Mouse (Mus musculus): ENCODE data around the gene Astn2. TPM values are rescaled to one million over a fixed set of nuclear protein-coding genes. Genes with fewer than 3 reads are reported as not detected.

Astn2 gene
- polyA plus RNA-seq, 1 experiment from 2014 or later, result 0.42 TPM

- ATAC-seq (no peak), DNase-seq (ENCODE audit: low spot score) (no peak)
- WGBS, result 85% methylated on average over 5 of the region's 5 CpGs
- Histone ChIP-seq H3K9me3 (replicated peaks; ENCODE audit: control insufficient read depth, low read length) (no peaks in the 10 kb centered on the region), H3K4me3 (ENCODE audit: low read depth, low read length) (no peak overlapping the region), H3K27me3 (replicated peaks; ENCODE audit: control insufficient read depth, insufficient read depth, low read length) (no peaks in the 10 kb centered on the region), H3K9ac (ENCODE audit: low read length) (no peak overlapping the region), H3K36me3 (ENCODE audit: control insufficient read depth, insufficient read depth, low read length) (no peaks in the 10 kb centered on the region), H3K4me1 (ENCODE audit: control insufficient read depth, insufficient read depth, low read length) (no peaks in the 10 kb centered on the region; the same call in 1 of the 2 replicates), H3K4me2 (ENCODE audit: low read length) (no peak overlapping the region), H3K27ac (ENCODE audit: low read depth, low read length) (no peak overlapping the region)
These were observed 931.3 kb downstream of the Astn2 start for GRCm38 (mm10) chr4:65473141-65473540.

DNA sequence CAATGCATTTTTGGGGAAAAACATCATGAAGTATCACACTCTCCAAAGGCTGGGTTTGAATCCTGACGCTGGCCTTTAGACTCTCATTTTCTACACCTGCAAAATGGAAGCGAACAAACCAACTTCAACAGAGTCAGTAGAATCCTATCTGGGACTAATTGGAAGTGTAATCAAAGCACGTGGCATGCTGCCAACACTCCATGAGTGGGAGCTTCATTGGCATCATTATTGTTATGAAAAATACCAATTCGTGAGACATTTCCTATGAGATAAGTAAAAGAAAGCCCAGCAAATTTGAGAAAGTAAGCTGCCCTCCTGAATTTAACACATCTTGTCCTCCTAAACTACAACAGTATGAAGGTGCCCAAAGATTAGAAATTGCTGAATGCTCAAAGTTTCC, 955.2 kb downstream of the Astn2 start:
- Histone ChIP-seq H3K4me1 (ENCODE audit: control insufficient read depth, insufficient read depth, low read length) (no peaks in the 10 kb centered on the region), H3K4me2 (ENCODE audit: low read length) (no peak overlapping the region), H3K27me3 (replicated peaks; ENCODE audit: control insufficient read depth, insufficient read depth, low read length) (no peaks in the 10 kb centered on the region), H3K9ac (ENCODE audit: low read length) (no peak overlapping the region), H3K9me3 (replicated peaks; ENCODE audit: control insufficient read depth, low read length) (no peaks in the 10 kb centered on the region), H3K4me3 (ENCODE audit: low read depth, low read length) (no peak overlapping the region), H3K36me3 (ENCODE audit: control insufficient read depth, insufficient read depth, low read length) (no peaks in the 10 kb centered on the region), H3K27ac (ENCODE audit: low read depth, low read length) (no peak overlapping the region)
- WGBS, result 49% methylated on average over 4 of the region's 4 CpGs
- ATAC-seq (no peak), DNase-seq (ENCODE audit: low spot score) (peak; percentile 47)

DNA sequence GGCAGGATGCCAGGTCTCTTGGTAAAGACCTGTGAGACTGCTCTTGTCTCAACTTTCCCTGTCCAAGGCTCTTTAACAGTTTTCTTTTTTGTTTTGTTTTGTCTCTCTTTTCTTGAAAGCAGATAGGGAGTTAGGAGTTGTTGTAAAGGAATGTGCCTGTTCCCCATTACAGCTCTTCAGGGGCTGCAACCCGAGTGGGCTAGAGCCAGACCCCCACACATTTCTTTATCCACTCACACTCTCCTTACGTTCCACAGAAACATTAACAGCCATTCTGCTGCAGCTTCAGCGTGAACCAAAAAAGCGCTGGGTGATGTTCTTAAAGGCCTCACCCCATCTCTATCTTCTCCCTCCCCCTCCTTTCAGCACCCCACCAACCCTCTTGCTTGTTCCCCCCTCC, 962.7 kb downstream of the Astn2 start:
- Histone ChIP-seq H3K4me2 (ENCODE audit: low read length) (no peak overlapping the region), H3K36me3 (ENCODE audit: control insufficient read depth, insufficient read depth, low read length) (no peaks in the 10 kb centered on the region), H3K9me3 (replicated peaks; ENCODE audit: control insufficient read depth, low read length) (no peaks in the 10 kb centered on the region), H3K27ac (ENCODE audit: low read depth, low read length) (no peak overlapping the region), H3K27me3 (replicated peaks; ENCODE audit: control insufficient read depth, insufficient read depth, low read length) (no peaks in the 10 kb centered on the region), H3K4me3 (ENCODE audit: low read depth, low read length) (no peak overlapping the region), H3K9ac (ENCODE audit: low read length) (no peak overlapping the region), H3K4me1 (ENCODE audit: control insufficient read depth, insufficient read depth, low read length) (no peaks in the 10 kb centered on the region)
- WGBS, result 74% methylated on average over 4 of the region's 4 CpGs
- no peak for ATAC-seq
- DNase-seq (ENCODE audit: low spot score), result no peak

DNA sequence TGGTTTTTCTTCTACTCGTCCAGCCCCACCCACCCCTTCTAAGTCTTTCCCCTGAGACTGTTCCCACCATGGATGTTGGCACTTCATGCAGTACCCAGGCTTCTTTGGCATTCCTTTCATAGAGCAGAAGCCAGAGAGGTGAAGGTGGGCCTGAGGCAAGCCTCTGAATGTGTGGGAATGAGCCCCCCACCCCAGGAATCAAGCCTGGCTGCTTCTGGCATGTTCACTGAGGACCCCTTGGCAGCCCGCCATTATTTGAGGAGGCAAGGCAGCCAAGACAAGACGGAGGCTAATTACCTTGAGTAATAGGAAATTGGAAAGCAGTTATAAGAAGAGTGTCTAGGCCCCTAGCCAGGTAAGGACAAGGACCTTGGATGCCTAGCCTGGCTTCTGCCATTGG, 973.6 kb downstream of the Astn2 start:
- ATAC-seq (peak; percentile 88), DNase-seq (ENCODE audit: low spot score) (peak; percentile 72)
- WGBS, result 29% methylated on average over 3 of the region's 3 CpGs
- Histone ChIP-seq H3K36me3 (ENCODE audit: control insufficient read depth, insufficient read depth, low read length) (no peaks in the 10 kb centered on the region), H3K27me3 (replicated peaks; ENCODE audit: control insufficient read depth, insufficient read depth, low read length) (no peaks in the 10 kb centered on the region), H3K4me1 (ENCODE audit: control insufficient read depth, insufficient read depth, low read length) (no peaks in the 10 kb centered on the region), H3K4me2 (ENCODE audit: low read length) (no peak overlapping the region), H3K4me3 (ENCODE audit: low read depth, low read length) (no peak overlapping the region), H3K27ac (ENCODE audit: low read depth, low read length) (no peak overlapping the region), H3K9me3 (replicated peaks; ENCODE audit: control insufficient read depth, low read length) (no peaks in the 10 kb centered on the region), H3K9ac (ENCODE audit: low read length) (no peak overlapping the region)

DNA sequence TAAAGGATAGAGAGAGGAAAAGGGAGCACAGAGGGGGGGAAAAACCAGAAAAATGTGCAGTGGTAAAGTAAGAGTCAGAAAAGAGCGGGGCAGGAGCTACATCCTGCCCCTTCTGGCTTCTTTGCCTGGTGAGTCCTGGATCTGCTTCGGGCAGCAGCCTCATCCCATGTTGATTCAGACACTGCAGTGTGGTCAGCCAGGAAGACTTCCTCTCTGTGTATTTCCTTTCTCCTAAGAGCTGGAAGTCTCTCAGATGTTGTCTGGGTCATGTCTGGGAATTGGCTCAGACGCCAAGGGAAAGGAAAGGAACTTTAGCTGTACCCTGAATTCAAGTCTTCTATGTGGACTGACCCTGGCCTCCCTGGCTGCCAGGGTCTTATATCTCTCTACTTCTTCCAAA, 976.9 kb downstream of the Astn2 start:
- no peaks in the 10 kb centered on the region for H3K36me3 ChIP-seq (ENCODE audit: control insufficient read depth, insufficient read depth, low read length)

DNA sequence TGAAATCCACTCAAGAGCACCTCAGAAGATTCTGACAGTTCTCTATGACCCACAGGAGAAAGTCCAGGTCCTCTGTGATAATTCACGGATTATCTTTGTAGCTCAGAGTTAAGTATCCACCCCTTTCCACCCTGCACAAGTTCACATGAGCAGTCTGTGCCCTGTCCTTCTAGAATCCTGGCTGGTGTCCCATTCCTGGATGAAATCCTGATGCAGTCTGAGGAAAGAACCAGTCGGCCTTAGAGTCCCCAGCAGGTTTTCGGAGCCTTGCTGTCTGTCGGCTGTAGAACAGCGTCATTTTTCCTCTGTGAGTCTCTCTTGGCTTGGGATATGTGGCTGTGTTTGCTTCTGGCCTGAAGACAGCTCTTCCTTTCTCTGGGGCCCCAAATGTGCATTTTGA, 978.0 kb downstream of the Astn2 start:
- no peaks in the 10 kb centered on the region for H3K4me1 ChIP-seq (ENCODE audit: control insufficient read depth, insufficient read depth, low read length)
- no peak overlapping the region for H3K4me2 ChIP-seq (ENCODE audit: low read length)
- no peak overlapping the region for H3K27ac ChIP-seq (ENCODE audit: low read depth, low read length)
- no peak overlapping the region for H3K4me3 ChIP-seq (ENCODE audit: low read depth, low read length)
- DNase-seq (ENCODE audit: low spot score) (no peak), ATAC-seq (no peak)
- H3K9me3 ChIP-seq (replicated peaks; ENCODE audit: control insufficient read depth, low read length), result no peaks in the 10 kb centered on the region
- WGBS, result 91% methylated on average over 5 of the region's 5 CpGs
- no peaks in the 10 kb centered on the region for H3K36me3 ChIP-seq (ENCODE audit: control insufficient read depth, insufficient read depth, low read length)
- H3K27me3 ChIP-seq (replicated peaks; ENCODE audit: control insufficient read depth, insufficient read depth, low read length), result no peaks in the 10 kb centered on the region
- no peak overlapping the region for H3K9ac ChIP-seq (ENCODE audit: low read length)

More for the DNA sequence above, 976.9 kb downstream of the Astn2 start:
- WGBS, result 83% methylated on average over 3 of the region's 3 CpGs
- no peak for DNase-seq (ENCODE audit: low spot score)
- Histone ChIP-seq H3K4me3 (ENCODE audit: low read depth, low read length) (no peak overlapping the region), H3K27ac (ENCODE audit: low read depth, low read length) (no peak overlapping the region), H3K4me1 (ENCODE audit: control insufficient read depth, insufficient read depth, low read length) (no peaks in the 10 kb centered on the region), H3K9ac (ENCODE audit: low read length) (no peak overlapping the region), H3K9me3 (replicated peaks; ENCODE audit: control insufficient read depth, low read length) (no peaks in the 10 kb centered on the region), H3K4me2 (ENCODE audit: low read length) (no peak overlapping the region), H3K27me3 (replicated peaks; ENCODE audit: control insufficient read depth, insufficient read depth, low read length) (no peaks in the 10 kb centered on the region)
- ATAC-seq, result no peak

GRCm38 (mm10) chr4:65423068-65423625, 981.3 kb downstream of the Astn2 start:
- DNase-seq (ENCODE audit: low spot score) (no peak), ATAC-seq (no peak)
- no peak overlapping the region for H3K27ac ChIP-seq (ENCODE audit: low read depth, low read length)
- no peaks in the 10 kb centered on the region for H3K27me3 ChIP-seq (replicated peaks; ENCODE audit: control insufficient read depth, insufficient read depth, low read length)
- 89% methylated on average over 3 of the region's 3 CpGs for WGBS
- H3K4me2 ChIP-seq (ENCODE audit: low read length), result no peak overlapping the region
- no peak overlapping the region for H3K9ac ChIP-seq (ENCODE audit: low read length)
- H3K9me3 ChIP-seq (replicated peaks; ENCODE audit: control insufficient read depth, low read length), result no peaks in the 10 kb centered on the region
- H3K4me3 ChIP-seq (ENCODE audit: low read depth, low read length), result no peak overlapping the region
- no peaks in the 10 kb centered on the region; the same call in 1 of the 2 replicates for H3K4me1 ChIP-seq (ENCODE audit: control insufficient read depth, insufficient read depth, low read length)
- no peaks in the 10 kb centered on the region for H3K36me3 ChIP-seq (ENCODE audit: control insufficient read depth, insufficient read depth, low read length)

DNA sequence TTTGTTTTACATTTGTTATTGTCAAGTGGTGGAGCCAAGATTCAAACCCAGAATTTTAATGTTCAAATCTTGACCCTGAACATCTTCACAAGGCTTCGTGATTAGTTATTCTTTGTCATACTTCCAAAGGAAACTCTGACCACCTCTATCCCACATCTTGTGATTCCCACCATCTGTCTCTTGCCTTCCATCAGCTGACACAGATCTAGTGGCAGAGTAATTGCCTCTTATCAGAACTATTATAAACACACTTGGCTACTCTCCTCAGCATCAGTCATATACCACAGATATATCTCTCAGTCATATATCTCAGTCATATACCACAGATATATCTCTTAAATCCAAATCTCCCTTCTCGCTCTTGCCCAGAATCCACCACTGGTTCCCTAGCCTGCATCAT, 983.1 kb downstream of the Astn2 start:
- H3K27ac ChIP-seq (ENCODE audit: low read depth, low read length), result no peak overlapping the region
- no peak overlapping the region for H3K4me2 ChIP-seq (ENCODE audit: low read length)
- WGBS, result 89% methylated on average over 2 of the region's 2 CpGs
- no peak overlapping the region for H3K9ac ChIP-seq (ENCODE audit: low read length)
- no peaks in the 10 kb centered on the region for H3K27me3 ChIP-seq (replicated peaks; ENCODE audit: control insufficient read depth, insufficient read depth, low read length)
- H3K4me3 ChIP-seq (ENCODE audit: low read depth, low read length), result no peak overlapping the region
- no peaks in the 10 kb centered on the region for H3K9me3 ChIP-seq (replicated peaks; ENCODE audit: control insufficient read depth, low read length)
- no peaks in the 10 kb centered on the region for H3K36me3 ChIP-seq (ENCODE audit: control insufficient read depth, insufficient read depth, low read length)
- no peak for ATAC-seq
- no peaks in the 10 kb centered on the region; the same call in 1 of the 2 replicates for H3K4me1 ChIP-seq (ENCODE audit: control insufficient read depth, insufficient read depth, low read length)
- no peak for DNase-seq (ENCODE audit: low spot score)

DNA sequence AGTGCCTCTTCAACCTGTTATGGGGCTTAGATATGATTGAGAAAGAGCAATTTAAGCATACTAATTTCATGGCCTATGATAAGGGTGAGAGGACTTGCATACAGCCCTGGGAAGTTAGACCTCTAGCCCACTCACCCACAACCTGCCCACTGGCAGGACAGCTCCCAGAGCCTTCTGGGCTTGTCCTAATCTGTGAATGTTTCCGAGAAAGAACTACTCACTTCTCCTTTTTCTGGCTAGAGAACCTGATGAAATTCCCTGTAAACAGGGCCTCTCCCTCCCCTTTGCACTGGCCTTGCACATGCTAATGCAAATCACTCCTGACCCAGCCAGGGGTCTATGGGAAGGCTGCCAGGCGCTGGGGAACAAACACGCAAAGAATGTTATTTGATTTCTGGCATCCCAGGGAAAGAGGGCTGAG, 983.9 kb downstream of the Astn2 start:
- 0% methylated on average over 3 of the region's 3 CpGs for WGBS
- DNase-seq (ENCODE audit: low spot score) (peak; percentile 78), ATAC-seq (peak; percentile 80)
- no peaks in the 10 kb centered on the region for H3K36me3 ChIP-seq (ENCODE audit: control insufficient read depth, insufficient read depth, low read length)
- no peak overlapping the region for H3K9ac ChIP-seq (ENCODE audit: low read length)
- H3K4me2 ChIP-seq (ENCODE audit: low read length), result no peak overlapping the region
- H3K27me3 ChIP-seq (replicated peaks; ENCODE audit: control insufficient read depth, insufficient read depth, low read length), result no peaks in the 10 kb centered on the region
- no peaks in the 10 kb centered on the region; the same call in 1 of the 2 replicates for H3K4me1 ChIP-seq (ENCODE audit: control insufficient read depth, insufficient read depth, low read length)
- no peak overlapping the region for H3K4me3 ChIP-seq (ENCODE audit: low read depth, low read length)
- H3K9me3 ChIP-seq (replicated peaks; ENCODE audit: control insufficient read depth, low read length), result no peaks in the 10 kb centered on the region
- no peak overlapping the region for H3K27ac ChIP-seq (ENCODE audit: low read depth, low read length)
